Mouse (Mus musculus) olfactory bulb, adult 2 months (tissue): ENCODE measurements at regions not wholly inside any gene's neighbourhood (a gene's known extent, or its start where the extent isn't known, plus 50 kb on each side); places are given as distances from the start of the nearest gene placed in this dataset.

Experiments
- H3K27ac ChIP-seq: fragments of 200-500 bp; 2 replicates; pipeline ENCODE4 v1.5.1; 2012; ENCODE audit warnings: low read depth, low read length; ENCODE audit not compliant: insufficient read depth
- H3K4me1 ChIP-seq: fragments of 200-500 bp; 2 replicates; pipeline ENCODE4 v1.6.1; 2012; ENCODE audit warnings: low read length; ENCODE audit not compliant: control insufficient read depth, insufficient read depth
- H3K4me3 ChIP-seq: fragments of 200-500 bp; 2 replicates; pipeline ENCODE4 v1.5.1; 2012; ENCODE audit warnings: mild to moderate bottlenecking, low read depth, low read length, moderate library complexity; ENCODE audit not compliant: insufficient read depth
- CTCF ChIP-seq: fragments of 200-500 bp; IDR thresholded peaks from 2 replicates; pipeline ENCODE4 v1.5.1; 2012; ENCODE audit warnings: low read depth, mild to moderate bottlenecking, low read length, moderate library complexity; ENCODE audit not compliant: insufficient read depth
- POLR2A ChIP-seq: fragments of 200-500 bp; IDR thresholded peaks from 2 replicates; pipeline ENCODE4 v1.6.1; 2012; ENCODE audit warnings: mild to moderate bottlenecking, low read depth, low read length, moderate library complexity; ENCODE audit not compliant: insufficient read depth
- WGBS: fragments of 180-500 bp; shearing (Covaris S2); methylation state at CpG from one replicate; pipeline ENCODE4 v1.1.7; 2018; 5-methylcytosine and 5-hydroxymethylcytosine counted together

DNA sequence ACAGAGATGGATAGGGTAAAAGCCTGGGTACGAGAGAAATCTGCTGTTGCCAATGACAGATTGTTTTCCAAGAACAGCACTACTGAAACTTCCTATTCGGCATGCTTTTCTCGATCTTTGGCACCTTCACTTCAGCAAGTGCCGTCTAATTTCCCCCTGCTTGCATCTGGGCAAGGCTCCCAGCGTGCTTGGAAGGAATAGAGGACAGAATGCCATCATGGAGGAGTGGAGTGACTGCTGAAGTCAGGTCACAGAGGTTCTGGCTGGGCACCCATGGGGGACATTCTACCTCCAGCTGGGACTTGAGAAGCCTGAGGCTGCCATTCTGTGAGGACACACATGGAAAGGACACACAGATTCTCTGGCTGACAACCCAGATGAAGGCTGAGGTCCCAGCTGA lies 276.2 kb upstream of the Klf4 start:
- WGBS, result 55% methylated on average over 5 of the region's 5 CpGs
- no peaks in the 10 kb centered on the region for H3K4me1 ChIP-seq
- TF ChIP-seq CTCF (no peak), POLR2A (no peak)
- no peak overlapping the region for H3K27ac ChIP-seq
- no peak overlapping the region for H3K4me3 ChIP-seq

GRCm38 (mm10) chr4:55806799-55807198 lies 274.5 kb upstream of the Klf4 start:
- no peak overlapping the region for H3K4me3 ChIP-seq
- no peak overlapping the region for H3K27ac ChIP-seq
- TF ChIP-seq POLR2A (no peak), CTCF (no peak)
- H3K4me1 ChIP-seq, result no peaks in the 10 kb centered on the region
- 97% methylated on average over 3 of the region's 3 CpGs for WGBS

DNA sequence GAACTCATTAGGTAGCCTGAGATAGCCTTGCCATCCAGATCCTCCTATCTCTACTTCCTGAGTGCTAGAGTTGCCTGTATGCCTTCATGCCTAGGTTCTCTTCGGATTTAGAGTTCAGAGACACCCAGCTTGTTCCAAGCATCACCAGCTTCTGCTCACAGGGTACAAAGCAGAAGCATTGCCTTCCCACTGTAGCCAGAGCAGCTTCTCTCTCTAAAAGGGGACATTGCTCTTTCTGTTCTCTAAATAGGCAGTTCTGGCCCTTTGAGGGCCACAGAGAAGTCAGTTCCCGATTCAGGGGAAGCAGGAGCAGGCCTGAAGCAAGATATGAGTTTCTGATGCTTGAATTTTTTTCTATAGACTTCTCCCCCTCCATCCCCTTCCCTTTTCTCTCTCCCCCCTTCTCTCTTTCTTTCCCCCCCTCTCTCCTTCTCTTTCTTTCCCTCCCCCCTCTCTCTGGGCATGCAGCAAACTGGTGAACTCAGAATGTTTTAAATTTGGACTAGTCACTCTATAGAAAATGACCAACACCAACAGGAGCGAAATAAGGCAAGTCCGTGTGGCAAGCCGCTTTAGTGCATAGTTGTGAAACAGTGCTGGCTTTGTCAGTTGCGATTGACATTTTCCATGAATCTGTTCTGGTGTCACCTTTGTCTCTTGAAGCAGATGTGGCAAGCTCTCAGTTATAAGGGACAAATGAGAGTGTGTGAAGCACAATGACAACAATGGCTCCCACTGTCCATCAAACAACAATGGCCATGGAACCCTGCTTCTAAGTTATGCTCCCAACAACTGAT lies 273.2 kb upstream of the Klf4 start:
- H3K4me3 ChIP-seq, result no peak overlapping the region
- no peak overlapping the region for H3K27ac ChIP-seq
- H3K4me1 ChIP-seq, result no peaks in the 10 kb centered on the region
- WGBS, result 87% methylated on average over 6 of the region's 6 CpGs
- TF ChIP-seq CTCF, result no peak
- TF ChIP-seq POLR2A, result no peak

- no peak overlapping the region for H3K4me3 ChIP-seq
- 90% methylated on average over 4 of the region's 4 CpGs for WGBS
Measured at GRCm38 (mm10) chr4:55802101-55802500, 269.8 kb upstream of the Klf4 start.

DNA sequence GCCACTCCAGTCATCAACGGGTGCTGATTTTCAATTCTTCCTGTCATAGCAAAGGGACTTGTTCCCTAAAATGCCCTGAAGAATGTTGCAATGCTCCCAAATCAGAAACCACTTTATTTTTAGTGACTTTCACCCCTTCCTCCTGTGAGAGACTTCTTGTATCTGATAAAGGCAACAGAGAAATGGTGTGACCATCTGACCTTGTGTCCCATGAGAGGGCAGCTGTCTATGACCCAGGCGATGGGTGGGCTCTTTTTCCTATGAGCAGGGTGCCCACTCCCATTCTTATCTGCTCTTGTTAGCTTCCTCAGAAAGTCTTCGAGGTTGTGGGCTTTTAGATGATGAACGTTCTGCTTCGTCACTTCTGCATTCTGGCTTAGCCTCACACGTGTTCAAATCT lies 265.8 kb upstream of the Klf4 start:
- TF ChIP-seq CTCF (no peak), POLR2A (no peak)
- 89% methylated on average over 6 of the region's 6 CpGs for WGBS
- Histone ChIP-seq H3K4me1 (no peaks in the 10 kb centered on the region), H3K4me3 (no peak overlapping the region), H3K27ac (no peak overlapping the region)

More at GRCm38 (mm10) chr4:55802101-55802500, 269.8 kb upstream of the Klf4 start:
- H3K4me1 ChIP-seq, result no peaks in the 10 kb centered on the region
- TF ChIP-seq POLR2A, result no peak
- no peak for TF ChIP-seq CTCF
- no peak overlapping the region for H3K27ac ChIP-seq

DNA sequence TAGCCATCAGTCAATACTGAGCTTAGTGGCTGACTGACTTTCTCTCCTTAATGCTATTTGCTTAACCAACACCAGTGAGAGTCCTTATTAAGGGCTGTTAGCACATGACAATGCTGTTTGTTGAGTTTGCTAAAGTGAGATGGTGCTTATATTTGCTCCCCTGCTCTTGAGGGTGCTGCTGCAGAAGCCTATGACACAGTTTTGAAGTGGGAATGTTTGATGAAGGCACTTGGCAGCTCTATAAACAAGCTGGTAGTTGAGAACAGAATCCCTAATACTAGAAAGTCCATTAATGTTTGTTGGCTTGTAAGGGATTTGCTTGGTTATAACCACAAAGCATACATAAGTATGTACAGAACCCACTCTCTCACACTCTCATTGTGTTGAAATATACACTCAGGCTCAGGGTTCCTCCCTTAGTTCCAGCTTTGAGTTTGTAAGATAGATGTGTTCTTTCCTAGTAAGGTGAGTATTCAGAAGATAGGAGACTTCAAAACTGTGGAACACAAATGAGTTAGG lies 249.1 kb upstream of the Klf4 start:
- no peak overlapping the region for H3K4me3 ChIP-seq
- H3K4me1 ChIP-seq, result no peaks in the 10 kb centered on the region
- H3K27ac ChIP-seq, result no peak overlapping the region
- TF ChIP-seq POLR2A (no peak), CTCF (no peak)

- H3K4me1 ChIP-seq, result no peaks in the 10 kb centered on the region
- WGBS, result 81% methylated on average over 4 of the region's 4 CpGs
- no peak overlapping the region for H3K4me3 ChIP-seq
- no peak overlapping the region for H3K27ac ChIP-seq
- TF ChIP-seq POLR2A (no peak), CTCF (no peak)
Measured at GRCm38 (mm10) chr4:55779581-55779980, 247.3 kb upstream of the Klf4 start.

DNA sequence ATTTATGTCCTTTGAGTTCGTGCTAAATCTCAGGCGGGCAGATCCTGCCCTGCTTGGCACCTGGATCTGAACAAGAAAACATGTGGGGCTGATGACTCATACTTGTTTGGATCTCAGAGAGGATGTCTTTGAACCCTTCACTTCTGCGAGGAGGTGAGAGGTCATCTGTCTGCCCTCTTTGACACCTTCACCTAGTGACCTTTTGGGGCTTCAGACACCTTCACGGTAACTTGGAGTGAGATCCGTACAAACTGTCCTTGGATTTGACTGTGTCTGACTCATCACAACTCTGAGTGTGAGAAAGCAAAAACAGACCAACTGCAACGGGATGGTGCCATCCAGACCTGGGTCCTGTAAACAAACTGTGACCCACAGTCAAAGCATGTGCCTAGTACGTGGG lies 243.6 kb upstream of the Klf4 start:
- Histone ChIP-seq H3K4me1 (no peaks in the 10 kb centered on the region), H3K27ac (no peak overlapping the region), H3K4me3 (no peak overlapping the region)
- TF ChIP-seq CTCF (no peak), POLR2A (no peak)
- WGBS, result 83% methylated on average over 7 of the region's 7 CpGs

GRCm38 (mm10) chr4:55774571-55774970 lies 242.3 kb upstream of the Klf4 start:
- Histone ChIP-seq H3K4me1 (no peaks in the 10 kb centered on the region), H3K27ac (no peak overlapping the region), H3K4me3 (no peak overlapping the region)
- TF ChIP-seq CTCF, result no peak
- TF ChIP-seq POLR2A, result no peak
- WGBS, result 96% methylated on average over 4 of the region's 4 CpGs

DNA sequence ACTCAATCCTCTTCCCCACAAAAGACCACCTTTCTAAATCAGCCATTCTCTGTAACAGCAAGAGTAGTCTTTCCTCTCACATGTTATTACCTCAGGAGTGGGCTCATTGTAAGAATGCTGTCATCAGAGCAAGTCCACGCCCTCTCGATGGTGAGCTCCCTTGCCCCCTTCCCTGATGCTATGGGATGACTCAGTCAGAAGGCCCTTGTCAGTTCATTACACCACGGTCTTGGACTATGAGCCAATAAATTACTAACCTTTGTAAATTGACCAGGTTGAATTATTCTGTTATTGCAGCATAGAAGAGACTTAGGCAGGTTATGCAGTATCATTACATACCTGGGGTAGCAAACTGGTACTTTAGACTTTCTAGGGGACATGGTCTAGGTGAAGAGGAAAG lies 237.4 kb upstream of the Klf4 start:
- no peak overlapping the region for H3K4me3 ChIP-seq
- H3K4me1 ChIP-seq, result no peaks in the 10 kb centered on the region
- H3K27ac ChIP-seq, result no peak overlapping the region
- WGBS, result 94% methylated on average over 3 of the region's 3 CpGs
- no peak for TF ChIP-seq CTCF
- TF ChIP-seq POLR2A, result no peak
